Mouse (Mus musculus): ENCODE data around the gene Gpnmb.

Gene Gpnmb

GRCm38 (mm10) chr6:49032783-49033182 lies 3.6 kb upstream of the Gpnmb start:
- no peak for DNase-seq

- DNase-seq: no peak
Observed at GRCm38 (mm10) chr6:49037268-49037662, 919 bp downstream of the Gpnmb start.

- DNase-seq: peak; percentile 49
Observed at GRCm38 (mm10) chr6:49039470-49040180, 3.3 kb downstream of the Gpnmb start.

- no peak for DNase-seq
Observed at GRCm38 (mm10) chr6:49046502-49046901, 10.2 kb downstream of the Gpnmb start.

DNA sequence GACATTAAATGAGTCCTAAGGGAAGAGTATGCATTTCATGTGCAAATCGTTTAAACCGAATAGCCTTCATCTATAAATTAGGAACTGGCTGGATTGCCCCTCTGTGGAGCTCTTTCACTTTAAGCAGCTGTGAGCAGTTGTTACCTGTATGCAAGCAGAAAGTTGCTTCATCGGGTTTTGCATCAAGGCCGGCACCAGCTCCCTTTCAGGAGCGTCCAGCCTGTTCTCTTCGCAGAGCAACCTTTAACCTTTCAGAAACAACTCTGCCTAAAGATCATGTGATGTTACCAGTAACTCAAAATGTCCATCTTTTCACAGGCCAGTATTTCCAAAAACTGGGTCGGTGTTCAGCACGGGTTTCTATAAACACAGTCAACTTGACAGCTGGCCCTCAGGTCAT lies 10.6 kb downstream of the Gpnmb start:
- DNase-seq: no peak

DNA sequence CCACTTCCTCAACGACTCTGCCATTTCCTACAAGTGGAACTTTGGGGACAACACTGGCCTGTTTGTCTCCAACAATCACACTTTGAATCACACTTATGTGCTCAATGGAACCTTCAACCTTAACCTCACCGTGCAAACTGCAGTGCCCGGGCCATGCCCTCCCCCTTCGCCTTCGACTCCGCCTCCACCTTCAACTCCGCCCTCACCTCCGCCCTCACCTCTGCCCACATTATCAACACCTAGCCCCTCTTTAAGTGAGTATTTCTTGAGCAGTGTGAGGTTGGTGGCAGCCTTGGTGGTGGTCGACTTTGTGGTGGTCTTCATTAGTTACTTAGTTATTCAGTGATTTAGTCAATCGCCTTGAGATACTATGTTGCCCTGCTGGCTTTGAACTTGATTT lies 11.5 kb downstream of the Gpnmb start:
- DNase-seq: no peak

- DNase-seq: no peak
Observed at GRCm38 (mm10) chr6:49048395-49048794, 12.0 kb downstream of the Gpnmb start.

- DNase-seq: no peak
Observed at GRCm38 (mm10) chr6:49050677-49051410, 14.5 kb downstream of the Gpnmb start.

- DNase-seq: no peak
Observed at GRCm38 (mm10) chr6:49052191-49052590, 15.8 kb downstream of the Gpnmb start.

GRCm38 (mm10) chr6:49055256-49055733 lies 18.9 kb downstream of the Gpnmb start:
- DNase-seq: no peak

GRCm38 (mm10) chr6:49056009-49056408 lies 19.7 kb downstream of the Gpnmb start:
- no peak for DNase-seq

DNA sequence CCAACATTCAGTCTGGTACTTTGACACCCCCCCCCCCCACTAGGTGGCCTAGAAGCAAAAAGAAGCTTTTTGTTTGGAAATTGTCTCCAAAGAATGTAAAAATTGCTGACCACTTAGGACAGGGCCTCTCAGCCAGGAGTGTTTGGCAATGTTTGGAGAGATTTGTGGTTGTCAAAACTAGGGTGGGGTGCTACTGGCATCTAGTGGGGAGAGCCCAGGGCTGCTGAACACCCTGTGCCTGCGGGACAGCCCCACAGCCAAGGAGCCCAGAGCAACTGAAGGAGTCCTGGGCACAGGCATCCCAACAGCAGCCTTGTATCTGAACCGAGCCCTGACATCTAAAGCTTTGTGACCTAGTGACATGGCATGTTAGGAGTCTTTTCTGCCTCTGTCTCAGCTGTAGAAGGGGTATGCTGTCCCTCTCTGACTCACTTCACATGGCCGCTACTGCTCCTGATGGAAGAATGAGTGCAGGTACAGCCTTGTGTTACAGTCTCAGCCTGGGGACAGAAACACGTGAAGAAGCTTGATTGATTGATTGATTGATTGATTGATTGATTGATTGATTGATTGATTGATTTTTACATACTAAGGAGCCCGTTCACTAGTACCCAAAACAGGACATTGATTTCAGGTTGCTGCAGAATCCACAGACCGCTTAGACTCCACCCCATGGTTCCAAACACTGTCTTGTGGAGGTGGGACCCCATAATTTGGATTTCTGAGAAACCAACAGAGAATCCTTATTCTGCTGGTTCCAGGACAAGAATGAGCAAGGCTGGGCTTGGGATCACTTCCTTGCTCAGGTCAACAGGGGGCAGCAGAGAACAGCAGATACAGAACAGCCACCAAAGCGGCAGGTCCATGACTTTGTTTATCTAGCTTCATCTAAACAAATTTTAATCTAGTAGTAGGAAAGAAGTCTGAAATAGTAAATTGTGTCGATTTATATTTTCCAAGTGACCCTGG lies 21.0 kb downstream of the Gpnmb start:
- DNase-seq: peak; percentile 71

DNA sequence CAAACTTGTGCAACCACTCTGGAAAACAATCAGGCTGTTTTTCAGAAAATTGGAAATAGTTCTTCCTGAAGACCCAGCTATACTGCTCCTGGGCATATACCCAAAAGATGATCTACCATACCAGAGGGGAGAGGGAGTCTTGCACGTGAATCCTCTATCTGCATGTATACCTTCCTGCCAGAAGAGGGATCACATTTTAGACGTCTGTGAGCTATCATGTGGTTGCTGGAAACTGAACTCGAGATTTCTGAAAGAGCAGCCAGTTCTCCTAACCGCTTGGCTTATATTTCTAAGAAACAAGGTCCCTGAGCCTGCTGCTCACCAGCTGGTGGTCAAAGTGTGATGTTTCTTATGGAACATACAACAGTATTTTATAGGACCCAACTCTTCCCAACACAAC lies 32.0 kb downstream of the Gpnmb start:
- DNase-seq: no peak

DNA sequence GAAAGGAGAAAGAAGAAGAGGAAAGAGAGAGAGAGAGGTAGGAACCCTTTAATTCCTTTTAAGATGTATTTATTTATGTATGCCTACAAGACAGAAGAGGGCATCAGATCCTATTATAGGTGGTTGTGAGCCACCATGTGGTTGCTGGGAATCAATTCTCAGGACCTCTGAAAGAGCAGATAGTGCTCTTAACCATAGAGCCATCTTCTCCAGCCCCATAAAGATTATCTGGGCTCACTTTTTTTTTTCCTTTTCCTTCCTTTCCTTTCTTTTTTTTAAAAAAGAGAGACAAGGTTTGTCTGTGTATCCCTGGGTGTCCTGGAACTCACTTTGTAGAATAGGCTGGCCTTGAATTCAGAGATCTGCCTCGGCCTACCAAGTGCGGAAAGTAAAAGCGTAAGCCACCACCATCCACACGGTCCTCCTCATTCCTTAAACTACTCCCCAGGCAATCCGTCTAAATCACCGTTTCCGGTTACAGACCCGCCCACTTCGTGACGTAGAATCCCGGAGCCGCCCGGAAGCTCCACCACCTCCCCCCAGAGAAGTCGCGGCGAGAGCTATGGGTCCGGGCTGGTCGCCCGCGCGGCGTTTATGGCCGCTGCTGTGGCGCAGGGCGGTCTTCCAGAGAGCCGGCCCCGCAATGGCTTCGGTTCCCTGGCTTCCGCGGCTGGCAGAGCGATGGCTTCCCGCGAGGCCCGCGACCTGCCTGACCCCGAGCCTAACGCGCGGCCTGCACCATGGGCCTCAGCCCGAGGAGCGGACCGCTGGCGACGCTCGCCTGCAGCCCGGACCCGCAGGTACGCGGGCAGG lies 37.2 kb downstream of the Gpnmb start, which contains the start of gene Malsu1:
Gene Malsu1, plus strand, starts transcription at position 492 of the 813 bp plus-strand sequence.
- peak; percentile 97 for DNase-seq

DNA sequence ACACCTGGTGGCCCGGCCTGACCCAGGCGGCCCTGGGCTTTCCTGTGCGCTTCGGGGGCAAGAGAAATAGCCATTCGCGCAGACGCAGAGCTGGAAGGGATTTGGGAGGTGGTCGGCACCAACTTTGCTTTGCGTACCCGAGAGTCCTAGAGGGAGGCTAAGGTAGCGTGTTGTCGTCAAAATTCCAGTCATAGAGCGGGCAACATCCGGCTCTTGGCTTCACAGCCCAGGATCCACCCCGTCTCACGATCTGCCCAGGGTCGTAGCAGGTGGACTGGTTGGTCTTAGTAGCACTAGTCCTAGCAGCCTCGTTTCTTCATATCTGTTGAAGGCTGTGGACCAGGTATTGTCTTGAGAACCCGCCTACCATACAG lies 37.8 kb downstream of the Gpnmb start:
- DNase-seq: no peak

DNA sequence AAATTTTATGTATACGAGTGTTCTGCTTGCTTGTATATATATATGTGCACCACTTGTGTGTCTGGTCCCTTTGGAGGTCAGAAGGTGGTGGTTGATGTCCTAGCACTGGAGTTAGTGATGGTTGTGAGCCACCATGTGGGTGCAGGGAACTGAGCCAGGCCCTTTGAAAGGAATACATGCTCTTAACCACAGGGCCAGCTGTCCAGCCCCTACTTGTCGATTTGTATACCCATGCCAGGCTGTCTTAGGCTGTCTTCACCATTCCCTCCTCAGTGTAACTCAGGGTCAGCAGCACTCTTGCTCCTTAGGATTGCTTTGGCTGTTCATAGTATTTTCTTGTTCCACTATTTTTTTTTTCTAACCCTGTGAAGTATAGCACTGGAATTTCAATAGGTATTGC lies 41.5 kb downstream of the Gpnmb start:
- DNase-seq: no peak

- DNase-seq: no peak
Observed at GRCm38 (mm10) chr6:49079313-49079712, 43.0 kb downstream of the Gpnmb start.

DNA sequence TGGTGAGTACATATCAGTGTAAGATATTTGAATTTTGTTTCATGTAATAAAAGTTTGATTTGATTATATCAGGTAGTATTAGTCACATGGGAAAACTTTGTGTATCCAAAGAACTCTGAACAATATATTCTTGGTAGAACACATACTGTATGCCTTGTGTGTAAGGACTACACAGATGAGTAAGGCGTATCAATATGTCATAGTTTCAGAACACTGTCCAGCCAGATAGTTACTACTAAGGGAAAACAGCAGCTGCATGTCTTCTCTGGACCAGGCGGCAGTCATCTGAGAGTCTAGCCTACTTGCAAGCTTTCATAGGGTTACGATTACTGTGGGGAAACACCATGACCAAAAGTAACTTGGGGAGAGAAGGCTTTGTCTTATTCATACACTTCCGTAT lies 46.7 kb downstream of the Gpnmb start:
- DNase-seq: no peak

DNA sequence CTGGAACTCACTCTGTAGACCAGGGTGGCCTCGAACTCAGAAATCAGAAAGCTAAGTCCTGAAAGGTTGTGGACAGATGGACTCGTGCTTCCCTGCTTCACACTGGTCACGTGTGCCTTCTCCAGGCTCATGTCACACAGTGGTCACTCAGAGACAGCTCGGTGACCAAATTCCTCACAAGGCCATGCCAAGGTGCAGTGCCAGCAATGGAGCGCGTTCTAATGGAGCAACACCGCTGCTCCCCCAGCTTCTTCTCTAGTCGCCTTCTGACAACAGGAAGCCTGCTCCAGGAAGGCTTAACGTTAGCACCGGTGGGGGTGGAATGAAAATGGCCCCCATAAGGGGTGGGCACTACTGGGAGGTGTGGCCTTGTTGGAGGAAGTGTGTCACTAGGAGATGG lies 58.6 kb downstream of the Gpnmb start:
- DNase-seq: no peak

DNA sequence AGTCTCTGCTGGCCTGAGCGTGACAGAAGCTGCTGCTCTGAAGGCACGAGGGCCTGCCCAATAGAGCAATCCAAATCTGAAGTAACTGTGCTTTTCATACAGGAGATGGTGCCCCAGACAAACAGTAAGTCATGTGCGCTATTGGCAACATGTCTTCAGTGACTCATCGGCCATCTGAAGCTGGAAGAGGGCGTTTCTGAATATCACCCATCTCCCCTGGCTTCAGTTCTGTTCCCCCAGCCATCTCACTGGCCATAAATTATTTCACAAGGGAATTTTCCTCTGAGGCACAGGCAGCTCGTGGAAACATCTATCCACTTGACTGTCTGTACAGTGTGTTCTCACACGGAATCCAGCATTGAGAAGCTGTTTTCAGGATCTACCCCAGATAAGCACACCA lies 60.1 kb downstream of the Gpnmb start:
- DNase-seq: peak; percentile 38

DNA sequence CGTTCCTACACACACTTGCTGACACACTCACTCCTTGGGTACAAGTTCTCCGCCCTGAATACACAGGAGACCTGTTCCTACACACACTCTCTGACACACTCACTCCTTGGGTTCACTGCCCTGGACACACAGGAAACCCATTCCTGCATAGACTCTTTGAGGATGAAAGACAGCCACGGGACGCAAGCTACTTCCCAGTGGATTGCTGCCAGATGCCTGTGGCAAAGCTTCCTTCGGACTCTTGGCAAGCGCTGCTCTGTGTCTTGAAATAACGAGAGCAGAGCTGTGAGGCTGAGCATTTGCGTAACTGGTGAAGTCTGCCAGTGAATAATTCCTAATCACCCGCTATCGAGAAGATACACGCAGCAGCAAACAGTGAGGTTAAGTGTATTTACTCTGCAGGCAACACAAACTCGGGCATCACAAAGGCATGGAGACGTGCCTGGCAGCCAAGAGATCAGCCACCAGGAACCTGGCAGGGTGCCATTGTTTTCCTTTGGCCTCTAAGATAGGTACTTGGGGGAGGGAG lies 60.7 kb downstream of the Gpnmb start:
- DNase-seq: peak; percentile 86

GRCm38 (mm10) chr6:49097596-49098110 lies 61.3 kb downstream of the Gpnmb start:
- DNase-seq: peak; percentile 28
